16 mouse cellular contexts compared by ENCODE assay signal in genomic region chr2:181795641-181796130, GRCm38 (mm10). TPM values are rescaled to one million over a fixed set of nuclear protein-coding genes. Genes with fewer than 3 reads are reported as not detected.
A peak's percentile ranks its signal among the peaks of the same experiment; 100 is the strongest.
DNase-seq lines count a peak whose midpoint lies in the region; ATAC-seq and TF ChIP-seq lines count a peak whose summit lies in the region.
"Had no signal": no experiment of that assay in that cellular context is flagged by ENCODE, and none has a peak within 500 bp of the region (broad histone marks: within the 10 kb centered on the region; RNA-seq: fewer than 3 reads in every experiment).

No protein-coding gene starts in this region.

- DNase-seq in forebrain, postnatal 0 days, result no peak
- DNase-seq in left cerebral cortex, postnatal 14 days (ENCODE audit: low spot score in 2 of 2), result peak; percentile 30 to 70
- no peak for DNase-seq in left cerebral cortex, adult 11 months (ENCODE audit: low spot score)
- DNase-seq in cerebellum, adult 8-10 months, result peak; percentile 36
- DNase-seq in layer of hippocampus, postnatal 36 days, result peak; percentile 7 to 14
- no peak for DNase-seq in lung, postnatal 4 days
- no peak for DNase-seq in urinary bladder, postnatal 4 days (ENCODE audit: low spot score in 2 of 2)
- DNase-seq: B cell, adult 2 months; heart, postnatal 10 days; kidney, adult 8-10 months had no signal

- H3K4me2 ChIP-seq in forebrain, postnatal 0 days (ENCODE audit: low read depth), result no peak overlapping the region
- no peak overlapping the region for H3K4me2 ChIP-seq in forebrain, embryonic 15.5 days (replicated peaks)
- H3K4me2 ChIP-seq: forebrain, embryonic 12.5 days; liver, embryonic 11.5 days had no signal

- no peaks in the 10 kb centered on the region for H3K27me3 ChIP-seq in forebrain, postnatal 0 days (ENCODE audit: insufficient read depth, low read length)
- no peaks in the 10 kb centered on the region for H3K27me3 ChIP-seq in forebrain, embryonic 15.5 days
- H3K27me3 ChIP-seq: forebrain, embryonic 12.5 days had no signal

- no peak overlapping the region for H3K4me3 ChIP-seq in forebrain, postnatal 0 days (ENCODE audit: low read depth, low read length)
- no peak overlapping the region for H3K4me3 ChIP-seq in forebrain, embryonic 15.5 days
- H3K4me3 ChIP-seq: forebrain, embryonic 12.5 days; myocyte had no signal

- no peak overlapping the region for H3K9ac ChIP-seq in forebrain, postnatal 0 days
- no peak overlapping the region for H3K9ac ChIP-seq in forebrain, embryonic 15.5 days (replicated peaks)
- H3K9ac ChIP-seq: forebrain, embryonic 12.5 days had no signal

- H3K36me3 ChIP-seq in forebrain, postnatal 0 days (ENCODE audit: insufficient read depth), result peaks cover 34% of the 10 kb centered on the region
- H3K36me3 ChIP-seq in forebrain, embryonic 15.5 days, result peaks cover 54% of the 10 kb centered on the region

- H3K27ac ChIP-seq in forebrain, postnatal 0 days (ENCODE audit: low read depth, low read length), result no peak overlapping the region
- no peak overlapping the region for H3K27ac ChIP-seq in forebrain, embryonic 15.5 days (replicated peaks)
- H3K27ac ChIP-seq: forebrain, embryonic 12.5 days had no signal

- no peaks in the 10 kb centered on the region for H3K9me3 ChIP-seq in forebrain, postnatal 0 days (ENCODE audit: low read length)
- H3K9me3 ChIP-seq in forebrain, embryonic 15.5 days, result no peaks in the 10 kb centered on the region
- H3K9me3 ChIP-seq: forebrain, embryonic 12.5 days had no signal

- WGBS in forebrain, postnatal 0 days, result 68% methylated on average over 3 of the region's 3 CpGs
- WGBS in forebrain, embryonic 15.5 days, result 76% methylated on average over 3 of the region's 3 CpGs

- H3K4me1 ChIP-seq in forebrain, postnatal 0 days (ENCODE audit: insufficient read depth), result no peaks in the 10 kb centered on the region
- H3K4me1 ChIP-seq in forebrain, embryonic 15.5 days, result no peaks in the 10 kb centered on the region
- H3K4me1 ChIP-seq: forebrain, embryonic 12.5 days had no signal

- intact Hi-C loops in left cerebral cortex, postnatal 14 days (cut with DNase I), result no loop called here

- TF ChIP-seq CTCF in forebrain, postnatal 0 days (IDR thresholded peaks at IDR 0.05; ENCODE audit: low read depth), result no peak

- peak; percentile 91 for ATAC-seq in forebrain, postnatal 0 days
- no peak for ATAC-seq in forebrain, embryonic 15.5 days (replicated peaks)

RNA-seq across cellular contexts. Expression of gene Myt1, which starts 32.6 kb away (rescaled TPM):
- total RNA-seq in forebrain, postnatal 0 days (2014; rRNA removed), result 39.0 and 55.0 TPM in 2 replicates
- 4.0 and 6.7 TPM in 2 replicates for polyA plus RNA-seq in forebrain, postnatal 0 days (2015; fragmentation: Nextera tagmentation; extraction: Ambion mirVana)
- 26.7 and 30.7 TPM in 2 replicates for polyA plus RNA-seq in forebrain, embryonic 15.5 days (2015; fragmentation: Nextera tagmentation; extraction: Ambion mirVana)
- 10 to 100 TPM; 20.4 to 21.3 TPM for total RNA-seq in left cerebral cortex, postnatal 14 days (2021)
- 10 to 100 TPM; 26.3 to 27.8 TPM for total RNA-seq in layer of hippocampus, postnatal 36 days (2021)
- total RNA-seq: heart, postnatal 10 days; MEL had no signal
- polyA plus RNA-seq: gonadal fat pad, adult 2 months had no signal

RNA-seq across cellular contexts. Expression of gene Pcmtd2, which starts 42.0 kb away (rescaled TPM):
- total RNA-seq in forebrain, postnatal 0 days (2014; rRNA removed), result 30.1 and 36.3 TPM in 2 replicates
- 17.9 and 25.8 TPM in 2 replicates for polyA plus RNA-seq in forebrain, postnatal 0 days (2015; fragmentation: Nextera tagmentation; extraction: Ambion mirVana)
- polyA plus RNA-seq in forebrain, embryonic 15.5 days (2015; fragmentation: Nextera tagmentation; extraction: Ambion mirVana), result 45.8 and 48.3 TPM in 2 replicates
- 10 to 100 TPM; 65.9 to 69.4 TPM for total RNA-seq in left cerebral cortex, postnatal 14 days (2021)
- 10 to 100 TPM; 87.3 to 91.1 TPM for total RNA-seq in layer of hippocampus, postnatal 36 days (2021)

Comparison
In these comparisons a context has a peak if more than half of its experiments do, and no peak if none do; other contexts are left out.
1. DNase-seq: peak in left cerebral cortex, postnatal 14 days (2 of 2), cerebellum, adult 8-10 months (single experiment) and layer of hippocampus, postnatal 36 days (2 of 2); none in forebrain, postnatal 0 days (single experiment), left cerebral cortex, adult 11 months (single experiment), lung, postnatal 4 days (0 of 2) and urinary bladder, postnatal 4 days (0 of 2).